Mouse (Mus musculus) forebrain, embryonic 15.5 days (tissue): ENCODE data around the gene Ralgps2. TPM values are rescaled to one million over a fixed set of nuclear protein-coding genes. Genes with fewer than 3 reads are reported as not detected.

Experiments used
- ATAC-seq: fragments of 200-750 bp; cut with Nextera tagmentation; replicated peaks from 2 replicates; pipeline ENCODE4 v1.8.0; 2017; ENCODE audit warnings: mild to moderate bottlenecking, moderate TSS enrichment, moderate library complexity
- H3K27ac ChIP-seq: fragments of 300-500 bp; sonication (generic); replicated peaks from 2 replicates; pipeline ENCODE4 v1.5.1; 2015; ENCODE audit warnings: mild to moderate bottlenecking, inconsistent platforms
- H3K27me3 ChIP-seq: fragments of 300-500 bp; sonication (generic); 2 replicates; pipeline ENCODE4 v1.6.1; 2015; ENCODE audit warnings: inconsistent platforms
- H3K36me3 ChIP-seq: fragments of 300-500 bp; sonication (generic); 2 replicates; pipeline ENCODE4 v1.6.1; 2015; ENCODE audit warnings: mild to moderate bottlenecking, inconsistent platforms
- H3K4me1 ChIP-seq: fragments of 300-500 bp; sonication (generic); 2 replicates; pipeline ENCODE4 v1.6.1; 2015; ENCODE audit warnings: inconsistent platforms
- H3K4me2 ChIP-seq: fragments of 300-500 bp; sonication (generic); replicated peaks from 2 replicates; pipeline ENCODE4 v1.6.1; 2015; ENCODE audit warnings: mild to moderate bottlenecking, inconsistent platforms
- H3K4me3 ChIP-seq: fragments of 300-500 bp; sonication (generic); 2 replicates; pipeline ENCODE4 v1.5.1; 2015; ENCODE audit warnings: mild to moderate bottlenecking, inconsistent platforms
- H3K9ac ChIP-seq: fragments of 300-500 bp; sonication (generic); replicated peaks from 2 replicates; pipeline ENCODE4 v1.6.1; 2015; ENCODE audit warnings: mild to moderate bottlenecking, inconsistent platforms
- H3K9me3 ChIP-seq: fragments of 300-500 bp; sonication (generic); 2 replicates; pipeline ENCODE4 v1.6.1; 2016; ENCODE audit warnings: inconsistent platforms
- WGBS: fragments of 180-500 bp; shearing (Covaris S2); methylation state at CpG from one replicate; pipeline ENCODE4 v1.1.7; 2015; ENCODE audit warnings: mixed read lengths; 5-methylcytosine and 5-hydroxymethylcytosine counted together
- polyA plus RNA-seq: library from polyadenylated mRNA; unstranded; fragments of >200 nt; fragmentation: Nextera tagmentation; extraction: Ambion mirVana; gene quantifications from 2 replicates; pipeline ENCODE4 v1.2.1, GENCODE M21; 2015

Gene Ralgps2
- polyA plus RNA-seq, 1 experiment from 2014 or later: 139 TPM

- Histone ChIP-seq H3K4me2 (no peak overlapping the region), H3K4me1 (no peaks in the 10 kb centered on the region), H3K4me3 (no peak overlapping the region), H3K9me3 (no peaks in the 10 kb centered on the region), H3K27me3 (no peaks in the 10 kb centered on the region), H3K27ac (no peak overlapping the region), H3K9ac (no peak overlapping the region), H3K36me3 (peaks cover 12% of the 10 kb centered on the region)
- WGBS: 90% methylated on average over 5 of the region's 5 CpGs
- no peak for ATAC-seq
Observed at GRCm38 (mm10) chr1:156870028-156870427, 69.4 kb downstream of the Ralgps2 start.

- Histone ChIP-seq H3K36me3 (no peaks in the 10 kb centered on the region), H3K27me3 (no peaks in the 10 kb centered on the region), H3K4me1 (peaks cover 6% of the 10 kb centered on the region), H3K9ac (no peak overlapping the region), H3K27ac (no peak overlapping the region), H3K4me3 (no peak overlapping the region), H3K4me2 (no peak overlapping the region), H3K9me3 (no peaks in the 10 kb centered on the region)
- no peak for ATAC-seq
- WGBS: 45% methylated on average over 3 of the region's 3 CpGs
Observed at GRCm38 (mm10) chr1:156864240-156864639, 75.2 kb downstream of the Ralgps2 start.

- no peak for ATAC-seq
- Histone ChIP-seq H3K9ac (no peak overlapping the region), H3K4me2 (no peak overlapping the region), H3K9me3 (no peaks in the 10 kb centered on the region), H3K27me3 (no peaks in the 10 kb centered on the region), H3K36me3 (no peaks in the 10 kb centered on the region), H3K4me3 (no peak overlapping the region), H3K27ac (no peak overlapping the region), H3K4me1 (peaks cover 6% of the 10 kb centered on the region)
- 48% methylated on average over 3 of the region's 3 CpGs for WGBS
Observed at GRCm38 (mm10) chr1:156863726-156864125, 75.7 kb downstream of the Ralgps2 start.

GRCm38 (mm10) chr1:156861475-156862043 is 77.9 kb downstream of the Ralgps2 start:
- 50% methylated on average over 4 of the region's 4 CpGs for WGBS
- H3K27me3 ChIP-seq: no peaks in the 10 kb centered on the region
- no peak overlapping the region for H3K9ac ChIP-seq
- H3K4me1 ChIP-seq: peaks cover 9% of the 10 kb centered on the region
- no peak for ATAC-seq
- no peak overlapping the region for H3K4me3 ChIP-seq
- no peaks in the 10 kb centered on the region for H3K36me3 ChIP-seq
- H3K9me3 ChIP-seq: no peaks in the 10 kb centered on the region
- H3K4me2 ChIP-seq: no peak overlapping the region
- no peak overlapping the region for H3K27ac ChIP-seq

GRCm38 (mm10) chr1:156860266-156860665 is 79.2 kb downstream of the Ralgps2 start:
- Histone ChIP-seq H3K27ac (no peak overlapping the region), H3K9ac (no peak overlapping the region)
- 87% methylated on average over 8 of the region's 8 CpGs for WGBS

GRCm38 (mm10) chr1:156859711-156860250 is 79.6 kb downstream of the Ralgps2 start:
- Histone ChIP-seq H3K36me3 (no peaks in the 10 kb centered on the region), H3K27me3 (no peaks in the 10 kb centered on the region), H3K4me2 (no peak overlapping the region), H3K4me1 (peaks cover 9% of the 10 kb centered on the region), H3K9ac (no peak overlapping the region), H3K27ac (no peak overlapping the region), H3K9me3 (no peaks in the 10 kb centered on the region), H3K4me3 (no peak overlapping the region)
- no peak for ATAC-seq
- 75% methylated on average over 2 of the region's 2 CpGs for WGBS

More at GRCm38 (mm10) chr1:156860266-156860665, 79.2 kb downstream of the Ralgps2 start:
- peaks cover 9% of the 10 kb centered on the region for H3K4me1 ChIP-seq
- no peaks in the 10 kb centered on the region for H3K9me3 ChIP-seq
- H3K27me3 ChIP-seq: no peaks in the 10 kb centered on the region
- 0 out of 2 replicates have a peak, but pooled peaks have one; percentile 29 for ATAC-seq
- no peaks in the 10 kb centered on the region for H3K36me3 ChIP-seq
- no peak overlapping the region for H3K4me3 ChIP-seq
- no peak overlapping the region for H3K4me2 ChIP-seq

- WGBS: 98% methylated on average over 2 of the region's 2 CpGs
- no peak overlapping the region for H3K27ac ChIP-seq
Observed at GRCm38 (mm10) chr1:156859156-156859555, 80.3 kb downstream of the Ralgps2 start.

GRCm38 (mm10) chr1:156856666-156857065 is 82.8 kb downstream of the Ralgps2 start:
- Histone ChIP-seq H3K27me3 (no peaks in the 10 kb centered on the region), H3K36me3 (no peaks in the 10 kb centered on the region), H3K27ac (no peak overlapping the region), H3K9me3 (no peaks in the 10 kb centered on the region), H3K9ac (no peak overlapping the region), H3K4me2 (no peak overlapping the region), H3K4me3 (no peak overlapping the region), H3K4me1 (0 out of 2 replicates have a peak, but pooled peaks cover 3% of the 10 kb centered on the region)
- WGBS: 87% methylated on average over 2 of the region's 2 CpGs
- ATAC-seq: no peak

More at GRCm38 (mm10) chr1:156859156-156859555, 80.3 kb downstream of the Ralgps2 start:
- Histone ChIP-seq H3K36me3 (no peaks in the 10 kb centered on the region), H3K9ac (no peak overlapping the region), H3K27me3 (no peaks in the 10 kb centered on the region), H3K4me1 (peaks cover 6% of the 10 kb centered on the region), H3K9me3 (no peaks in the 10 kb centered on the region), H3K4me2 (no peak overlapping the region), H3K4me3 (no peak overlapping the region)
- no peak for ATAC-seq

GRCm38 (mm10) chr1:156854558-156854957 is 84.9 kb downstream of the Ralgps2 start:
- 0 out of 2 replicates have a peak, but pooled peaks cover 3% of the 10 kb centered on the region for H3K4me1 ChIP-seq
- no peaks in the 10 kb centered on the region for H3K9me3 ChIP-seq
- no peak for ATAC-seq
- H3K36me3 ChIP-seq: peaks cover 2% of the 10 kb centered on the region; the same call in 1 of the 2 replicates
- H3K4me3 ChIP-seq: no peak overlapping the region
- no peak overlapping the region for H3K9ac ChIP-seq
- no peaks in the 10 kb centered on the region for H3K27me3 ChIP-seq
- WGBS: 95% methylated on average over 4 of the region's 4 CpGs
- H3K4me2 ChIP-seq: no peak overlapping the region
- no peak overlapping the region for H3K27ac ChIP-seq

- Histone ChIP-seq H3K27ac (no peak overlapping the region), H3K4me2 (no peak overlapping the region), H3K36me3 (peaks cover 2% of the 10 kb centered on the region; the same call in 1 of the 2 replicates), H3K9ac (no peak overlapping the region), H3K27me3 (no peaks in the 10 kb centered on the region), H3K4me3 (no peak overlapping the region), H3K9me3 (no peaks in the 10 kb centered on the region), H3K4me1 (0 out of 2 replicates have a peak, but pooled peaks cover 3% of the 10 kb centered on the region)
- WGBS: 78% methylated on average over 5 of the region's 5 CpGs
- ATAC-seq: no peak
Observed at GRCm38 (mm10) chr1:156852872-156853271, 86.6 kb downstream of the Ralgps2 start.

GRCm38 (mm10) chr1:156852409-156852808 is 87.0 kb downstream of the Ralgps2 start:
- Histone ChIP-seq H3K4me3 (no peak overlapping the region), H3K27ac (no peak overlapping the region), H3K9me3 (no peaks in the 10 kb centered on the region), H3K4me2 (no peak overlapping the region), H3K27me3 (no peaks in the 10 kb centered on the region), H3K4me1 (0 out of 2 replicates have a peak, but pooled peaks cover 3% of the 10 kb centered on the region), H3K36me3 (peaks cover 2% of the 10 kb centered on the region; the same call in 1 of the 2 replicates), H3K9ac (no peak overlapping the region)
- 90% methylated on average over 9 of the region's 9 CpGs for WGBS
- ATAC-seq: no peak

GRCm38 (mm10) chr1:156847098-156847497 is 92.3 kb downstream of the Ralgps2 start:
- 87% methylated on average over 4 of the region's 4 CpGs for WGBS
- no peak overlapping the region for H3K9ac ChIP-seq

More at GRCm38 (mm10) chr1:156847098-156847497, 92.3 kb downstream of the Ralgps2 start:
- Histone ChIP-seq H3K4me3 (no peak overlapping the region), H3K4me2 (no peak overlapping the region), H3K9me3 (no peaks in the 10 kb centered on the region), H3K27me3 (no peaks in the 10 kb centered on the region), H3K4me1 (no peaks in the 10 kb centered on the region), H3K36me3 (peaks cover 2% of the 10 kb centered on the region; the same call in 1 of the 2 replicates), H3K27ac (no peak overlapping the region)
- no peak for ATAC-seq
